Comparison of ENCODE assay signal across 8 mouse cellular contexts in genomic region chr5:20950516-20950854, GRCm38 (mm10). TPM values are rescaled to one million over a fixed set of nuclear protein-coding genes. Genes with fewer than 3 reads are reported as not detected.
DNase-seq lines count a peak whose midpoint lies in the region; ATAC-seq and TF ChIP-seq lines count a peak whose summit lies in the region.

No protein-coding gene starts in this region.

- ATAC-seq in kidney, postnatal 0 days (replicated peaks; ENCODE audit: low FRiP score, low read depth), result no peak
- no peak for ATAC-seq in intestine, embryonic 15.5 days
- no peak for ATAC-seq in neural tube, embryonic 12.5 days (ENCODE audit: low FRiP score, low read depth)

- H3K4me3 ChIP-seq in kidney, postnatal 0 days (replicated peaks; ENCODE audit: low read depth, low read length), result peak overlapping the region; percentile 84
- H3K4me3 ChIP-seq in cortical plate, adult 2 months (ENCODE audit: insufficient read depth, low read length), result peak overlapping the region; percentile 92
- H3K4me3 ChIP-seq in intestine, embryonic 15.5 days (replicated peaks), result peak overlapping the region; percentile 98
- H3K4me3 ChIP-seq in neural tube, embryonic 12.5 days, result peak overlapping the region; percentile 89

- H3K27me3 ChIP-seq in kidney, postnatal 0 days (ENCODE audit: insufficient read depth, low read length), result no peaks in the 10 kb centered on the region
- H3K27me3 ChIP-seq in intestine, embryonic 15.5 days (replicated peaks), result no peaks in the 10 kb centered on the region
- H3K27me3 ChIP-seq in neural tube, embryonic 12.5 days (replicated peaks), result no peaks in the 10 kb centered on the region

- under 1% methylated on average over 9 of the region's 9 CpGs for WGBS in kidney, postnatal 0 days
- 0% methylated on average over 9 of the region's 9 CpGs for WGBS in intestine, embryonic 15.5 days
- WGBS in neural tube, embryonic 12.5 days, result under 1% methylated on average over 9 of the region's 9 CpGs

- H3K4me1 ChIP-seq in kidney, postnatal 0 days (replicated peaks; ENCODE audit: insufficient read depth, low read length), result 0 out of 2 replicates have a peak, but pooled peaks cover 5% of the 10 kb centered on the region
- H3K4me1 ChIP-seq in cortical plate, adult 2 months (ENCODE audit: control insufficient read depth, insufficient read depth, low read length), result peaks cover 4% of the 10 kb centered on the region
- peaks cover 12% of the 10 kb centered on the region for H3K4me1 ChIP-seq in intestine, embryonic 15.5 days (replicated peaks)
- H3K4me1 ChIP-seq in neural tube, embryonic 12.5 days, result peaks cover 14% of the 10 kb centered on the region

- intact Hi-C loops in gastrocnemius, postnatal 36 days (cut with DNase I), result no loop called here

- no peak for DNase-seq in kidney, postnatal 0 days (ENCODE audit: low spot score)
- DNase-seq in kidney, adult 9 months, result no peak
- DNase-seq in cerebellum, postnatal 4 days (ENCODE audit: low spot score in 2 of 2), result no peak
- no peak for DNase-seq in gastrocnemius, postnatal 36 days
- no peak for DNase-seq in layer of hippocampus, adult 8-10 months (ENCODE audit: low spot score in 2 of 2)

- TF ChIP-seq POLR2A in cortical plate, adult 2 months (IDR thresholded peaks at IDR 0.05; ENCODE audit: extremely low read depth, insufficient read depth, low read length), result no peak

- H3K4me2 ChIP-seq in kidney, postnatal 0 days (ENCODE audit: low read length), result peak overlapping the region; percentile 73
- peak overlapping the region; percentile 48 for H3K4me2 ChIP-seq in intestine, embryonic 15.5 days (replicated peaks)
- peak overlapping the region; percentile 63 for H3K4me2 ChIP-seq in neural tube, embryonic 12.5 days (replicated peaks)

- H3K36me3 ChIP-seq in kidney, postnatal 0 days (ENCODE audit: insufficient read depth, low read length), result no peaks in the 10 kb centered on the region
- H3K36me3 ChIP-seq in intestine, embryonic 15.5 days, result no peaks in the 10 kb centered on the region
- no peaks in the 10 kb centered on the region for H3K36me3 ChIP-seq in neural tube, embryonic 12.5 days

- H3K27ac ChIP-seq in kidney, postnatal 0 days, result peak overlapping the region; percentile 98
- peak overlapping the region; percentile 98 for H3K27ac ChIP-seq in cortical plate, adult 2 months (ENCODE audit: insufficient read depth, low read length)
- H3K27ac ChIP-seq in intestine, embryonic 15.5 days, result no peak overlapping the region
- H3K27ac ChIP-seq in neural tube, embryonic 12.5 days, result no peak overlapping the region

- TF ChIP-seq CTCF in kidney, postnatal 0 days (IDR thresholded peaks at IDR 0.05; ENCODE audit: low read depth), result no peak
- TF ChIP-seq CTCF in cortical plate, adult 2 months (IDR thresholded peaks at IDR 0.05; ENCODE audit: extremely low read depth, insufficient read depth, low read length), result no peak

- peak overlapping the region; percentile 87 for H3K9ac ChIP-seq in kidney, postnatal 0 days (ENCODE audit: low read depth, low read length)
- peak overlapping the region; percentile 96 for H3K9ac ChIP-seq in intestine, embryonic 15.5 days
- peak overlapping the region; percentile 92 for H3K9ac ChIP-seq in neural tube, embryonic 12.5 days

- no peaks in the 10 kb centered on the region for H3K9me3 ChIP-seq in kidney, postnatal 0 days (replicated peaks; ENCODE audit: low read length)
- H3K9me3 ChIP-seq in intestine, embryonic 15.5 days, result no peaks in the 10 kb centered on the region
- no peaks in the 10 kb centered on the region for H3K9me3 ChIP-seq in neural tube, embryonic 12.5 days

RNA-seq across cellular contexts. Expression of gene Rsbn1l, which starts 5.7 kb away (rescaled TPM):
- 5.5 and 6.4 TPM in 2 replicates for polyA plus RNA-seq in kidney, postnatal 0 days (2015; fragmentation: Nextera tagmentation; extraction: Ambion mirVana)
- polyA plus RNA-seq in cortical plate, adult 2 months (2012; rRNA removed), result 9.1 and 9.7 TPM in 2 replicates
- polyA plus RNA-seq in intestine, embryonic 15.5 days (2015; fragmentation: Nextera tagmentation; extraction: Ambion mirVana), result 4.2 and 4.9 TPM in 2 replicates
- polyA plus RNA-seq in neural tube, embryonic 12.5 days (2016; fragmentation: Nextera tagmentation; extraction: Ambion mirVana), result 5.5 and 7.8 TPM in 2 replicates
- total RNA-seq in gastrocnemius, postnatal 36 days (2021), result 1 to 10 TPM; 7.0 to 8.9 TPM
- 10 to 100 TPM; 19.5 to 22.1 (median 20.8) TPM for total RNA-seq in layer of hippocampus, adult 8-10 months (2022)

Comparison
In these comparisons a context has a peak if more than half of its experiments do, and no peak if none do; other contexts are left out.
1. H3K27ac ChIP-seq: peak in kidney, postnatal 0 days (single experiment) and cortical plate, adult 2 months (single experiment); none in intestine, embryonic 15.5 days (single experiment) and neural tube, embryonic 12.5 days (single experiment).
2. Peak in every context shown above with its lines, with median percentiles within 50 percentile points of each other: H3K4me2 ChIP-seq, H3K4me3 ChIP-seq and H3K9ac ChIP-seq.